Mouse (Mus musculus): Measurements from ENCODE around the gene Gnat2.

DNA sequence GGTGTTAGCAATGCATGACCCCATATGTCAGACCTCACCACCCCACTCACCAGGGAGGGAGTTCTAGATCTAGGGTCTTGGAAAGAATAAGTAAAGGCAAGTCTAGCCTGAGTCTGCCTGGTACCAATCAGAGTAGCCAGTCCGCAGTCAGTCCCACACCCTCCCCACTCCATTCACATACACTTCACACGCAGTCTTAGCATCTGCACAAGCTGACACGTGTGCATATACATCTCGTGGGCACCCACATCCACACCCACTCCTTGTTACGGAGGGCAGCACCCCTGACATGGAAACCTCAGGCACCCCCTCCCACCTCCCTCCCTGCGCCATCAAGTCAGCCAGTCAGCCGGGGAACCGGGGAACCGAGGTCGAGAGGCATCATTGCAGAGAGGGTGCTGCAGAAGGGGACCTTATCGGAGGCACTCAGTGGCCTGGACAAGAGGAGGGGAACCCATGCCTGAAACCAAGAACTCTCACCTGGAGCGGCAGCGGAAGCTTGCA lies 7.8 kb upstream of the Gnat2 start:
- TF ChIP-seq CTCF (IDR thresholded peaks at IDR 0.05; ENCODE audit: low read depth, low read length) (no peak), TAL1 (conservative IDR thresholded peaks at IDR 0.05; ENCODE audit: low read depth, low read length) (no peak), GATA1 (IDR thresholded peaks at IDR 0.05; ENCODE audit: borderline replicate concordance, low read length) (no peak), GATA2 (IDR thresholded peaks at IDR 0.05; ENCODE audit: borderline replicate concordance, low read depth, low read length) (no peak), POLR2AphosphoS5 (IDR thresholded peaks at IDR 0.05; ENCODE audit: insufficient replicate concordance, low read depth, low read length) (no peak)
